Mouse (Mus musculus) hindbrain, embryonic 10.5 days (tissue): ENCODE measurements around the gene Ptprr. TPM values are rescaled to one million over a fixed set of nuclear protein-coding genes. Genes with fewer than 3 reads are reported as not detected.

Experiments
- DNase-seq: peaks from one replicate; pipeline ENCODE4 v3.0.0-alpha.2; 2017; ENCODE audit warnings: low spot score
- H3K27ac ChIP-seq: fragments of 300-500 bp; sonication (generic); 2 replicates; pipeline ENCODE4 v1.5.1; 2016; ENCODE audit warnings: mild to moderate bottlenecking, moderate library complexity
- H3K27me3 ChIP-seq: fragments of 300-500 bp; sonication (generic); 2 replicates; pipeline ENCODE4 v1.6.1; 2016; ENCODE audit warnings: mild to moderate bottlenecking; ENCODE audit not compliant: poor library complexity, insufficient read depth, severe bottlenecking
- H3K36me3 ChIP-seq: fragments of 300-500 bp; sonication (generic); 2 replicates; pipeline ENCODE4 v1.6.1; 2016; ENCODE audit warnings: mild to moderate bottlenecking, moderate library complexity
- H3K4me1 ChIP-seq: fragments of 300-500 bp; sonication (generic); replicated peaks from 2 replicates; pipeline ENCODE4 v1.6.1; 2016; ENCODE audit warnings: mild to moderate bottlenecking
- H3K4me3 ChIP-seq: fragments of 300-500 bp; sonication (generic); 2 replicates; pipeline ENCODE4 v1.5.1; 2016; ENCODE audit warnings: mild to moderate bottlenecking, moderate library complexity
- H3K9me3 ChIP-seq: fragments of 300-500 bp; sonication (generic); 2 replicates; pipeline ENCODE4 v1.6.1; 2016; ENCODE audit warnings: mild to moderate bottlenecking, moderate library complexity
- WGBS: fragments of 180-500 bp; shearing (Covaris S2); methylation state at CpG from one replicate; pipeline ENCODE4 v1.1.7; 2016; 5-methylcytosine and 5-hydroxymethylcytosine counted together
- polyA plus RNA-seq: library from polyadenylated mRNA; unstranded; fragments of >200 nt; fragmentation: Nextera tagmentation; extraction: Ambion mirVana; gene quantifications from 2 replicates; pipeline ENCODE4 v1.2.1, GENCODE M21; 2016

Gene Ptprr
- polyA plus RNA-seq, 1 experiment from 2014 or later = 1.8 TPM

DNA sequence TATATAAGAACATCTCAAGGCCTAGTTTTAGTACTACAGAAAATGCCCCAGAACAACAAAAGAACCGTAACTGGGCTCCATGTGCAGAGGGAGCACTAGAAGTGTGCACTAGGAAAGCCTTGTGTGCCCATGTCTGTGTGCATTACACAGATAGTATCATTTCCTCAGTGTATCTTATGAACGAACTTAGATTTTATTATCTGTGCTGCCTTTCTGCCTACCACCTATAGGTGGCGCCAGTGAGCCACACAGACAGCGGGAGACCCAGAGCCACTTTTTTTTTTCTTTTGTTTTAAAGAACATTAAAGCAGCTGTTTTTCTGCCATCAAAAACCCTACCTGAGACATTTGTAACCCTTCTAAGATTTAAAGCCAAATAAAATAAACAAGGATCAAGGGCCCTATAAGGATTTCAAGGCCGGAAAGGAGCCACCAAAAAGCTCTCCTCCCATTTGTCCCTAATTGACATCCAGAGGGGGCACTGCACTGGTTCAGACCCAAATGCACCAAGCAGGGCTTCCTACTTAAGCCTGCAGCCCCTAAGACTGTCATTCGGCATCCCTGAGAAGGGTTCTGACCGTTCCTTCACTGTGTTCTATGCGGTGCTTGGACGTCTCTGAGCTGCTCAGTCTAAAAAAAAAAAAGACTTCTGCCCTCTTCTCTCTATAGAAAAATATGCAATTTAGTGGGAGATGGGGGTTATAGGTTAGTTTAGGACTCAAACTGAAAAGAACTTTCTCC lies 190.1 kb downstream of the Ptprr start:
- peak; percentile 36 for DNase-seq
- H3K9me3 ChIP-seq = no peaks in the 10 kb centered on the region
- no peaks in the 10 kb centered on the region for H3K27me3 ChIP-seq
- WGBS = 25% methylated on average over 9 of the region's 9 CpGs
- H3K36me3 ChIP-seq = no peaks in the 10 kb centered on the region
- H3K4me3 ChIP-seq = no peak overlapping the region
- no peak overlapping the region; the same call in 1 of the 2 replicates for H3K27ac ChIP-seq
- H3K4me1 ChIP-seq = peaks cover 13% of the 10 kb centered on the region

DNA sequence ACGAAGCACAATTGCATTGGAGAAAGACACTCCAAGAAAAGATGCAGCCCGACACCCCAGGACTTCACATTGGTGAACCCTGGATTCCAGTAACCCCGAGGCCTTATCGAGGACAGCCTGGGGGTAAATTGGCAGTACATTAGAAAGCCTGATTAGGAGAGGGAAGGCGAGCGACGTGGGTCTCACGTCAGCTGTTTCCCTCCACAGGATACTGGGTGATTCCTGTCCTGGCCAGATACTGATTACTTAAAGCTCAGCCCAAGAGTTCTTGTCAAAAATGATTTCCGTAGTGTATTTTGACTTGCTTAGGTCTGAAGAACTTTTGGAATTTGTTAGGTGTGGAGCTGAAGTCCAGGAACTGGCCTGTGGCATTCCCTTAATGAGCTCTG lies 190.7 kb downstream of the Ptprr start:
- H3K4me3 ChIP-seq = no peak overlapping the region
- H3K4me1 ChIP-seq = peaks cover 13% of the 10 kb centered on the region
- DNase-seq = no peak
- H3K9me3 ChIP-seq = no peaks in the 10 kb centered on the region
- no peak overlapping the region for H3K27ac ChIP-seq
- no peaks in the 10 kb centered on the region for H3K27me3 ChIP-seq
- 54% methylated on average over 9 of the region's 9 CpGs for WGBS
- H3K36me3 ChIP-seq = no peaks in the 10 kb centered on the region

DNA sequence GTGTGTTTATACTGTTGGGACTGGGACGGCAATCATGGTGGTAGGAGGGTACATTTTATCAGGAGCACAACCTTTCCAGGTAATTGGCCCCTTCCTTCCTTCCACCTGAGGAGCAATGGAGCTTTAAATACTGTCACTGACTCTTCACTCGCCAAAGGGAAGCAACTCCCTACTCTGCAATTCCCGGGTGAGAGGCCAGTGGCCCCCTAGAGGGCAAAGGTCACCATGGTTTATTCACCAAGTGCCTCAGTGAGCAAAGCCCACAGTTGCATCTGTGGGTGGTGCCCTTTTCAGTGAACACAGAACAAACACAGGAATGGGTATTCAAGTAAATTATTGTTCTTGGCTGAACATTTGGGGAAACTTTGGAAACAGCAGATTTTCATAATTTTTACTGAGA lies 194.1 kb downstream of the Ptprr start:
- no peak for DNase-seq
- H3K27me3 ChIP-seq = no peaks in the 10 kb centered on the region
- WGBS = 17% methylated on average over 3 of the region's 3 CpGs
- no peak overlapping the region for H3K27ac ChIP-seq
- no peaks in the 10 kb centered on the region for H3K36me3 ChIP-seq
- no peaks in the 10 kb centered on the region for H3K9me3 ChIP-seq
- peaks cover 13% of the 10 kb centered on the region for H3K4me1 ChIP-seq
- no peak overlapping the region for H3K4me3 ChIP-seq

DNA sequence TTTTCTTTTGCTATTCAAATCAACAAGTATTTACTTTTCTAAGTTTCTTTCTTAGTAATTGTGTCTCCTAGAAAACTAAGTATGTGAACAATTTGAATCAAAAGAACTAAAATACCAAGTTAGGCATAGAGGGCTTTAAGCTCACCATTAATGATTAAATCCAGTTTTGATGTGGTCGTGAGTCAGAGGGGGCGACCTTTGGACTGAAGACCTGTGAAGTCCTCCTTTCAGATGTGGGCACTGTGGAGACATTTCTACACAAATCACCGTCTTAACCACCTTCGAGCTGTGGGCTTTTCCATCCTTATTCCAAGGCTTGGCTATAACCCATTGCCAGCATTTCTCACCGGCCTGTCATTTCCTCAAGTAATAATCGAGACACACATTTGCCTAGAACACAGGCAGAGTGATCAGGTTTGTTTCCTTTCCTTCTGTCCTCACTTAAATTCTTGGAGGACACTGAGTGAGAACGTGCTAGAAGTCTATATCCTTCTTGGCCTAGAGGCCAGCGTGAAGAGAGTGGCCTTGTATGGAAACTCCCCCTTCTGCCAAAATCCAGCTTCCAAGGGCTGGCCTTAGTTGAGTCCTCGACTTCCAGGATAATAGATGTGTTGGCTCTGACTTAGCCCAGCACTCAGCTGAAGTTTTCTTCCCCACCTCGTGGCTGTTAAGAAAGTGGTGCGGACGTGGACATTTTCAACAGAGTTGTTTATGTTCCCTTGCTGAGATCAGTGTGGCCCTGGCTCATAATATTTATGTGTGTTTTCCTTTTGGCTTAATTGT lies 202.5 kb downstream of the Ptprr start:
- WGBS = 89% methylated on average over 12 of the region's 12 CpGs
- Histone ChIP-seq H3K9me3 (no peaks in the 10 kb centered on the region), H3K4me1 (no peaks in the 10 kb centered on the region), H3K27ac (no peak overlapping the region), H3K27me3 (no peaks in the 10 kb centered on the region), H3K36me3 (no peaks in the 10 kb centered on the region), H3K4me3 (no peak overlapping the region)
- no peak for DNase-seq

DNA sequence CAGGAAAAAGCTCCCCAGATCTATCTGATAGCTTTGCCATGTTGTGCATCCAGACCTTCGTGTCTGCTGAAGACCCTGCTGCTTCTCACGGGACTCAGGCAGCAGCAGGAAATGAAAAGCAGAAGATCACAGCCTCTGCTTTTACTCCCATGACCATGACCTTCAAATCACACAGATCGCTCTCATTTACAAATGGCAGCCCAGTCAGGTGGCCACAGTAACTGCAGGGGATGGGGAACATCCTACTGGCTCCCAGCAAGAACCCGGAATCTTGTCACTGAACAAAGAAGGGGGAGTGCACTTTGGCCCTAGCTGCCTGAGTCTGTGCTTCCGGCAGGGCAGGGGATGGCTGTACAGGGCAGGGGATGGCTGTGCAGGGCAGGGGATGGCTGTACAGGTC lies 217.3 kb downstream of the Ptprr start:
- no peaks in the 10 kb centered on the region for H3K4me1 ChIP-seq
- no peaks in the 10 kb centered on the region for H3K9me3 ChIP-seq
- no peaks in the 10 kb centered on the region for H3K36me3 ChIP-seq
- no peaks in the 10 kb centered on the region for H3K27me3 ChIP-seq
- no peak for DNase-seq
- H3K27ac ChIP-seq = no peak overlapping the region
- no peak overlapping the region for H3K4me3 ChIP-seq
- WGBS = 49% methylated on average over 5 of the region's 5 CpGs

DNA sequence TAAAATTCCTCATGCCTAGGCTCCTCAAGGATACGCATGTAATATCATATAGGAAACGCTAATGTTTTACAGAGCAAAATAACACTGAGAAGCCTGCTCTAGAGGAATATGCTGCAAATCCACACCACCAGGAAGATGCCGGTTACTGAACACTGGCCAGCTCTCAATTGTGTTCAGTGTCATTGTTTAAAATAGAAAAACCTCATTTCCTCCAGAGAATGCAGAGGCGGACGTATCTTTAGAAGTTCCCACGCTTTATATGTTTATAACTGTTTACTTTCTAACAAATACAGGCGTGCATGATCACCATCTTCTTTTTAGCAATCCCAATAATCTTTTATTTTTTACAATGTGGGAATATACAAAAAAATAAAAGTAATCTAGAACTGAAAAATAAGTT lies 224.2 kb downstream of the Ptprr start:
- no peak for DNase-seq
- Histone ChIP-seq H3K4me1 (no peaks in the 10 kb centered on the region), H3K27ac (no peak overlapping the region), H3K9me3 (no peaks in the 10 kb centered on the region), H3K36me3 (no peaks in the 10 kb centered on the region), H3K27me3 (no peaks in the 10 kb centered on the region), H3K4me3 (no peak overlapping the region)
- 76% methylated on average over 7 of the region's 7 CpGs for WGBS

DNA sequence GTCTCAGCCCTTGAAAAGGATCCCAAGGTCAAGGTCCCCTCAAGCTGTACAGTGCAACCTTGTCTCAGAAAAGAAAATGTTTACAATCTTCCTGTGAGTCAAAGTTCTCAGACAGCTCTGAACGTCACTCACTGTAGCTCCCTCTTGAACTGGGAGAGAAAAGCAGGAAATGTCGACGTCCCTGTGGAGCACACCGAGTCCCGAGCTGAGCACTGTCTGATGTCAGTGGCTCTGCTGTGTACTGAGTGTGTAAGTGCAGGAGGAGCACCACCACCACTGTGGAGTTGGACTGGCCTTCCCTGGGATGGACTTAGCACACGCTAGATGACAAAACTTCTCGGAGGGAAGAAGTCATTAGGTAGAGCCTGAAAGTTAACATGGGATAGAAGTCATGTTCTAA lies 225.4 kb downstream of the Ptprr start:
- no peak overlapping the region for H3K4me3 ChIP-seq
- 53% methylated on average over 7 of the region's 7 CpGs for WGBS

DNA sequence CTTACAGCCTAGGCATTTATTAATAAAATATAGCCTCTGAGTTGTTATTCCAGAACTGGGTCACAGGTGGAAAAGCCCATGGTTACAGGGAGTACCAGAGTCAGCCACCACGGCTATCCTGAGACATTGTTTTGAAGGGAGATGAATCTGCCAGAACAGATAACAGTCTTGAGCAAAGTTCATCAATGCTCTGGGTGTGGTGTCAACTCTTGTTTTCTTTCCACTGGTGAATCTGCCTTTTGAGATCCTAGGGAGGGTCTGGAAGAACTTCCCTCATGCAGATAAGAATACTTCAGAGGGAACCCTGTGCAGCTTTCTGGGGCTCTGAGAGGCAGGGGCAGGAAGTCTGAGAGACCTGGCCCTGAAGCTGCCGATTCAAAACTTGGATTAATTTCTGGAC lies 227.6 kb downstream of the Ptprr start:
- Histone ChIP-seq H3K27me3 (no peaks in the 10 kb centered on the region), H3K4me3 (no peak overlapping the region), H3K27ac (no peak overlapping the region), H3K9me3 (no peaks in the 10 kb centered on the region), H3K4me1 (no peaks in the 10 kb centered on the region), H3K36me3 (no peaks in the 10 kb centered on the region)
- DNase-seq = no peak
- WGBS = 78% methylated on average over 2 of the region's 2 CpGs

More for the DNA sequence above, 225.4 kb downstream of the Ptprr start:
- Histone ChIP-seq H3K36me3 (no peaks in the 10 kb centered on the region), H3K27ac (no peak overlapping the region), H3K9me3 (no peaks in the 10 kb centered on the region), H3K27me3 (no peaks in the 10 kb centered on the region), H3K4me1 (no peaks in the 10 kb centered on the region)
- DNase-seq = no peak

DNA sequence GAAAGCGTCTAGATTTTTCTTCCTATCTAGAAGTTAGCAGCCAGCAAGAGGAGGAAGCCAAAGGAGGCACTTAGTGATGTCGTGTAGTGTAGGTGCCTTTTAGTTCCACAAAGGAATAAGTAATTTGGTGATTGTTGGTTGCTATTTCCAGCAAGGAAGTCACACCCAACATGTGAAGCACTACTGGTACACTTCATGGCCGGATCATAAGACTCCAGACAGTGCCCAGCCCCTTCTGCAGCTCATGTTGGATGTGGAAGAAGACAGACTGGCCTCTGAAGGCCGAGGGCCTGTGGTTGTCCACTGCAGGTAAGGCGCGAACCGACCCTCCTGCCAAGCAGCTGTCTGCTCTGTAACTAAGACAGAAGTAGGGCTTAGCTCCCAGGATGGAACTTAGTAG lies 234.7 kb downstream of the Ptprr start:
- 88% methylated on average over 7 of the region's 7 CpGs for WGBS
- DNase-seq = no peak
- Histone ChIP-seq H3K9me3 (no peaks in the 10 kb centered on the region), H3K4me1 (no peaks in the 10 kb centered on the region), H3K4me3 (no peak overlapping the region), H3K36me3 (no peaks in the 10 kb centered on the region), H3K27me3 (no peaks in the 10 kb centered on the region), H3K27ac (no peak overlapping the region)

DNA sequence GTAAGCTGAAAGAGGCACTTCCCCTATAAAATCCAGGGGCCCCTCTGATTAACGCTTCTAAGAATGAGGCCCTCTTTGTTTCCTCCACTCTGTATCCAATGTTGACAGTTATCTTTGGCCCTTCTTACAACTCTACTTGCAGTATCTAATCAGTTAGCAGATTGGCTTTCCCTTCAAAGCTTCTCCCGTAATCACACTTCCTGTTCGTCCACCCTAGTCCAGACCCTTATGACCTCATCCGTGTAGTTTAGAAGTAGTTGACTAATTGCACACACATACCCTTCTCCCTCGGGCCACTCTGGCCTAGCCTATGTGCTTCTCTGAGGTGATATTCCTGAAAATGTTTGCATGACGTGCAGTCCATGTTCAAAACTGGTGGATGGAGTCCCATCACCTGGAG lies 236.0 kb downstream of the Ptprr start:
- Histone ChIP-seq H3K27me3 (no peaks in the 10 kb centered on the region), H3K36me3 (no peaks in the 10 kb centered on the region), H3K27ac (no peak overlapping the region), H3K4me3 (no peak overlapping the region), H3K9me3 (no peaks in the 10 kb centered on the region), H3K4me1 (no peaks in the 10 kb centered on the region)
- DNase-seq = no peak
- 80% methylated on average over 6 of the region's 6 CpGs for WGBS

DNA sequence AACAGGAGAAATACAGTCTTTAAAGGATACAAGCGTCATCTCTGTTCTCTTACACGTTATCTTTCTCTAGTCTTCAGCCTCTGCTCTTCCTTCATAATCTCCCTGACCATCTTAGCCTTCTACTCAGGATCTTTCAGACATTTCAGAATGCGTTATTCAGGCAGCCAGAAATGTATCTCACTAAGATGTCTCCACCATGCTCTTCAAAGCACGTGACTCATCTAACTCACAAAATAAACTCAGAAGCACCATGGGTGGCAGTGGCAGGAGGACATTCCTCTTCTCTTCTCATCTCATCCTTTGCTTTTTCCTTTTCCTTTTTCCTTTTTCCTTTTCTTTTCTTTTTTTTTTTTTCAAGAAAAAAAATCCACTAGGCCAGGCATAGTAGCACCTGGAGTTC lies 241.3 kb downstream of the Ptprr start:
- 81% methylated on average over 4 of the region's 4 CpGs for WGBS
- DNase-seq = no peak
- Histone ChIP-seq H3K9me3 (no peaks in the 10 kb centered on the region), H3K4me3 (no peak overlapping the region), H3K27ac (no peak overlapping the region), H3K36me3 (no peaks in the 10 kb centered on the region), H3K4me1 (peaks cover 11% of the 10 kb centered on the region; the same call in 1 of the 2 replicates), H3K27me3 (no peaks in the 10 kb centered on the region)

DNA sequence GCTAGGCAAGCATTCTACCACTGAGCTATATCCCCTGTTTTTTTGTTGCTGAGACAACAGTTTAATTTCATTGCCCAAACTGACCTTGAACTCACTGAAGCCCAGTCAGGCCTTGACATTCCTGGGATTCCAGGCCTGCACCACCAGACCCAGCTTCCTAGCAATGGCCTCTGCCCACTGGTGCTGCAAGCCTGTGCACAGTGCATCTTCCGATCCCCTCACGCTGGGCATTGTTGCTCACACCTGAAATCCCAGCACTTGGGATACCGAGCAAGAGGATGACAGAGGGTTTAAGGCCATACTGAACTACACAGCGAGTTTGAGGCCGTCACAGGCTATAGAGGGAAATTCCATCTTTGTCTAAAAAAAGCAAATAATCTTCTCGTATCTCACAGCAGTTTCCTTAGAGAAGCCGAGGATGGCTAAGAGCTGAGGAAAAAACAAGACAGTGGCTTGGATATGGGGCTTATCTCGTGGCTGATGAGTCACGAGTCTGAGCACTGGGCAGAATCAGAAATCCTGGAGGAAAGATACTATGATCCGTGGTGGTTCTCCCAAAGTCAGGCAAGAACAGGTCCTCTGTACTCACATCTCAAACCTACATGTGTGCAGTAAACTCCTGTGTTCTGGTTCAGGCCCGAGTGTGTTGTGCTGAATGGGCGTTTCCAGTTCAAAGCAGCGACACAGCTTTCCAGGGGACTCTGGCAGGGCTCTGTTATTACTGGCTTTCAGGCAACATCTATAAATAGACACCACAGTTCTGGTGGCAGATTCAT lies 242.8 kb downstream of the Ptprr start:
- DNase-seq = no peak

DNA sequence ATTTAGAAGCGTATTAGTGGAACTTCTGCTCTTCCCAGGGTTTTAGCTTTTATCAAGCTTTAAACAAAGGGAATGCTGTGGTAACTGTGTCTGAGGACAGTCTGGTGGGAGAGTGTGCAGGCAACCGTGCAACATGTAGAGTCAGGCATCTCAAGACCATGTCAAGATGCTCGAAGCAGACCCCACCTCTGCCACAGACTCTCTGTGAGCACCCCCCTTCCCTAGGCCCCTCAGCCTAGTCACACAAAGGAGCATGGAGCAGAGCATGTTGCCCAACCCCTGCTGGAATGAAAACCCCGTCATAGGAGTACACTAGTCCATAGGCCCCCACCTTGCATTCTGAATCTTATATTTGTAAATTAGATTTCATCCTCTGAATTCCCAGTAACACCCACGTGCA lies 243.5 kb downstream of the Ptprr start:
- 61% methylated on average over 5 of the region's 5 CpGs for WGBS
- Histone ChIP-seq H3K4me3 (no peak overlapping the region), H3K9me3 (no peaks in the 10 kb centered on the region), H3K36me3 (no peaks in the 10 kb centered on the region), H3K27me3 (no peaks in the 10 kb centered on the region), H3K27ac (0 out of 2 replicates have a peak overlapping the region, but pooled peaks have one; percentile 18), H3K4me1 (peaks cover 11% of the 10 kb centered on the region; the same call in 1 of the 2 replicates)
- no peak for DNase-seq

More for the DNA sequence above, 242.8 kb downstream of the Ptprr start:
- no peak overlapping the region for H3K4me3 ChIP-seq
- no peaks in the 10 kb centered on the region for H3K36me3 ChIP-seq
- 0 out of 2 replicates have a peak overlapping the region, but pooled peaks have one; percentile 45 for H3K27ac ChIP-seq
- H3K4me1 ChIP-seq = peaks cover 11% of the 10 kb centered on the region; the same call in 1 of the 2 replicates
- H3K27me3 ChIP-seq = no peaks in the 10 kb centered on the region
- 77% methylated on average over 13 of the region's 13 CpGs for WGBS
- no peaks in the 10 kb centered on the region for H3K9me3 ChIP-seq
